Mouse (Mus musculus): ENCODE measurements at regions not wholly inside any gene's neighbourhood (a gene's known extent, or its start where the extent isn't known, plus 50 kb on each side); places are given as distances from the start of the nearest gene placed in this dataset.
A peak's percentile ranks its signal among the peaks of the same experiment; 100 is the strongest.

GRCm38 (mm10) chr11:114513446-114513845, 154.9 kb upstream of the Rpl38 start:
- no peak overlapping the region for H3K4me2 ChIP-seq
- H3K4me1 ChIP-seq (ENCODE audit: insufficient read depth), result no peaks in the 10 kb centered on the region
- WGBS, result 18% methylated on average over 5 of the region's 5 CpGs
- H3K9ac ChIP-seq, result no peak overlapping the region
- H3K4me3 ChIP-seq (ENCODE audit: low read depth, low read length), result no peak overlapping the region
- DNase-seq (peak; percentile 57), ATAC-seq (ENCODE audit: insufficient read depth) (peak; percentile 56)
- no peaks in the 10 kb centered on the region for H3K9me3 ChIP-seq (ENCODE audit: low read depth, low read length)
- H3K27ac ChIP-seq (ENCODE audit: low read depth), result no peak overlapping the region
- H3K36me3 ChIP-seq (ENCODE audit: insufficient read depth), result no peaks in the 10 kb centered on the region
- TF ChIP-seq CTCF (IDR thresholded peaks at IDR 0.05; ENCODE audit: low read depth), result no peak
- H3K27me3 ChIP-seq (ENCODE audit: insufficient read depth, low read length), result no peaks in the 10 kb centered on the region

- no peak for ATAC-seq (ENCODE audit: insufficient read depth)
- H3K9ac ChIP-seq, result no peak overlapping the region
- DNase-seq, result peak; percentile 40
- H3K27me3 ChIP-seq (ENCODE audit: insufficient read depth, low read length), result no peaks in the 10 kb centered on the region
- H3K9me3 ChIP-seq (ENCODE audit: low read depth, low read length), result no peaks in the 10 kb centered on the region
- H3K36me3 ChIP-seq (ENCODE audit: insufficient read depth), result no peaks in the 10 kb centered on the region
- H3K4me1 ChIP-seq (ENCODE audit: insufficient read depth), result no peaks in the 10 kb centered on the region
- TF ChIP-seq CTCF (IDR thresholded peaks at IDR 0.05; ENCODE audit: low read depth), result no peak
- H3K4me2 ChIP-seq, result no peak overlapping the region
- WGBS, result 14% methylated on average over 5 of the region's 5 CpGs
- no peak overlapping the region for H3K27ac ChIP-seq (ENCODE audit: low read depth)
- no peak overlapping the region for H3K4me3 ChIP-seq (ENCODE audit: low read depth, low read length)
These were observed 156.3 kb upstream of the Rpl38 start for GRCm38 (mm10) chr11:114511994-114512393.

- no peaks in the 10 kb centered on the region for H3K27me3 ChIP-seq (ENCODE audit: insufficient read depth, low read length)
- TF ChIP-seq CTCF (IDR thresholded peaks at IDR 0.05; ENCODE audit: low read depth), result no peak
- no peak overlapping the region for H3K9ac ChIP-seq
- no peak for DNase-seq
- H3K4me2 ChIP-seq, result no peak overlapping the region
- no peak overlapping the region for H3K4me3 ChIP-seq (ENCODE audit: low read depth, low read length)
- H3K4me1 ChIP-seq (ENCODE audit: insufficient read depth), result no peaks in the 10 kb centered on the region
- no peaks in the 10 kb centered on the region for H3K36me3 ChIP-seq (ENCODE audit: insufficient read depth)
- H3K27ac ChIP-seq (ENCODE audit: low read depth), result no peak overlapping the region
- ATAC-seq (ENCODE audit: insufficient read depth), result no peak
- 25% methylated on average over 5 of the region's 5 CpGs for WGBS
- H3K9me3 ChIP-seq (ENCODE audit: low read depth, low read length), result no peaks in the 10 kb centered on the region
These were observed 165.8 kb upstream of the Rpl38 start for GRCm38 (mm10) chr11:114502562-114502961.

GRCm38 (mm10) chr11:114501869-114502540, 166.3 kb upstream of the Rpl38 start:
- Histone ChIP-seq H3K9me3 (ENCODE audit: low read depth, low read length) (no peaks in the 10 kb centered on the region), H3K4me1 (ENCODE audit: insufficient read depth) (no peaks in the 10 kb centered on the region), H3K36me3 (ENCODE audit: insufficient read depth) (no peaks in the 10 kb centered on the region), H3K9ac (no peak overlapping the region), H3K27me3 (ENCODE audit: insufficient read depth, low read length) (no peaks in the 10 kb centered on the region), H3K4me2 (no peak overlapping the region), H3K27ac (ENCODE audit: low read depth) (no peak overlapping the region), H3K4me3 (ENCODE audit: low read depth, low read length) (no peak overlapping the region)
- no peak for TF ChIP-seq CTCF (IDR thresholded peaks at IDR 0.05; ENCODE audit: low read depth)
- 33% methylated on average over 5 of the region's 5 CpGs for WGBS
- DNase-seq (no peak), ATAC-seq (ENCODE audit: insufficient read depth) (no peak)

- no peak for TF ChIP-seq CTCF (IDR thresholded peaks at IDR 0.05; ENCODE audit: low read depth)
- H3K27me3 ChIP-seq (ENCODE audit: insufficient read depth, low read length), result no peaks in the 10 kb centered on the region
- no peaks in the 10 kb centered on the region for H3K9me3 ChIP-seq (ENCODE audit: low read depth, low read length)
- DNase-seq (no peak), ATAC-seq (ENCODE audit: insufficient read depth) (no peak)
- H3K36me3 ChIP-seq (ENCODE audit: insufficient read depth), result no peaks in the 10 kb centered on the region
- WGBS, result 88% methylated on average over 7 of the region's 7 CpGs
- no peak overlapping the region for H3K4me3 ChIP-seq (ENCODE audit: low read depth, low read length)
- no peak overlapping the region for H3K27ac ChIP-seq (ENCODE audit: low read depth)
- H3K9ac ChIP-seq, result no peak overlapping the region
- peaks cover 7% of the 10 kb centered on the region; the same call in 1 of the 2 replicates for H3K4me1 ChIP-seq (ENCODE audit: insufficient read depth)
- H3K4me2 ChIP-seq, result no peak overlapping the region
These were observed 167.9 kb upstream of the Rpl38 start for GRCm38 (mm10) chr11:114500416-114500815.

GRCm38 (mm10) chr11:114499665-114500064, 168.7 kb upstream of the Rpl38 start:
- H3K9me3 ChIP-seq (ENCODE audit: low read depth, low read length), result no peaks in the 10 kb centered on the region
- no peak overlapping the region for H3K4me3 ChIP-seq (ENCODE audit: low read depth, low read length)
- H3K4me1 ChIP-seq (ENCODE audit: insufficient read depth), result peaks cover 11% of the 10 kb centered on the region; the same call in 1 of the 2 replicates
- no peak overlapping the region for H3K9ac ChIP-seq
- ATAC-seq (ENCODE audit: insufficient read depth), result no peak
- 84% methylated on average over 12 of the region's 12 CpGs for WGBS
- no peaks in the 10 kb centered on the region for H3K36me3 ChIP-seq (ENCODE audit: insufficient read depth)
- H3K27ac ChIP-seq (ENCODE audit: low read depth), result no peak overlapping the region
- TF ChIP-seq CTCF (IDR thresholded peaks at IDR 0.05; ENCODE audit: low read depth), result no peak
- H3K27me3 ChIP-seq (ENCODE audit: insufficient read depth, low read length), result no peaks in the 10 kb centered on the region
- no peak for DNase-seq
- H3K4me2 ChIP-seq, result no peak overlapping the region

GRCm38 (mm10) chr11:114495520-114495921, 172.8 kb upstream of the Rpl38 start:
- ATAC-seq (ENCODE audit: insufficient read depth) (peak; percentile 92), DNase-seq (peak; percentile 91)
- Histone ChIP-seq H3K27me3 (ENCODE audit: insufficient read depth, low read length) (no peaks in the 10 kb centered on the region), H3K4me2 (no peak overlapping the region), H3K4me1 (ENCODE audit: insufficient read depth) (peaks cover 11% of the 10 kb centered on the region; the same call in 1 of the 2 replicates), H3K27ac (ENCODE audit: low read depth) (no peak overlapping the region), H3K9ac (no peak overlapping the region), H3K9me3 (ENCODE audit: low read depth, low read length) (no peaks in the 10 kb centered on the region), H3K4me3 (ENCODE audit: low read depth, low read length) (no peak overlapping the region), H3K36me3 (ENCODE audit: insufficient read depth) (no peaks in the 10 kb centered on the region)
- TF ChIP-seq CTCF (IDR thresholded peaks at IDR 0.05; ENCODE audit: low read depth), result no peak
- 25% methylated on average over 5 of the region's 5 CpGs for WGBS

Data from lung, embryonic 14.5 days (tissue).